Mouse (Mus musculus) neural tube, embryonic 13.5 days (tissue): ENCODE measurements around the gene Ccdc17. TPM values are rescaled to one million over a fixed set of nuclear protein-coding genes. Genes with fewer than 3 reads are reported as not detected.

Experiments used
- ATAC-seq: fragments of 200-750 bp; cut with Nextera tagmentation; 2 replicates; pipeline ENCODE4 v1.8.0; 2017; ENCODE audit warnings: low read depth, mild to moderate bottlenecking, moderate TSS enrichment, moderate library complexity
- H3K27ac ChIP-seq: fragments of 300-500 bp; sonication (generic); replicated peaks from 2 replicates; pipeline ENCODE4 v1.5.1; 2015; ENCODE audit warnings: moderate library complexity, mild to moderate bottlenecking, inconsistent platforms
- H3K27me3 ChIP-seq: fragments of 300-500 bp; sonication (generic); 2 replicates; pipeline ENCODE4 v1.6.1; 2015; ENCODE audit warnings: mild to moderate bottlenecking, inconsistent platforms
- H3K36me3 ChIP-seq: fragments of 300-500 bp; sonication (generic); 2 replicates; pipeline ENCODE4 v1.6.1; 2015; ENCODE audit warnings: mild to moderate bottlenecking, inconsistent platforms
- H3K4me1 ChIP-seq: fragments of 300-500 bp; sonication (generic); replicated peaks from 2 replicates; pipeline ENCODE4 v1.6.1; 2015; ENCODE audit warnings: inconsistent platforms
- H3K4me2 ChIP-seq: fragments of 300-500 bp; sonication (generic); 2 replicates; pipeline ENCODE4 v1.6.1; 2015; ENCODE audit warnings: inconsistent platforms, mild to moderate bottlenecking, moderate library complexity
- H3K4me3 ChIP-seq: fragments of 300-500 bp; sonication (generic); 2 replicates; pipeline ENCODE4 v1.5.1; 2015; ENCODE audit warnings: mild to moderate bottlenecking, inconsistent platforms
- H3K9ac ChIP-seq: fragments of 300-500 bp; sonication (generic); 2 replicates; pipeline ENCODE4 v1.6.1; 2015; ENCODE audit warnings: moderate library complexity, mild to moderate bottlenecking, inconsistent platforms
- H3K9me3 ChIP-seq: fragments of 300-500 bp; sonication (generic); 2 replicates; pipeline ENCODE4 v1.6.1; 2016; ENCODE audit warnings: inconsistent platforms
- WGBS: fragments of 180-500 bp; shearing (Covaris S2); methylation state at CpG from one replicate; pipeline ENCODE4 v1.1.7; 2015; 5-methylcytosine and 5-hydroxymethylcytosine counted together
- polyA plus RNA-seq: library from polyadenylated mRNA; unstranded; fragments of >200 nt; fragmentation: Nextera tagmentation; extraction: Ambion mirVana; gene quantifications from 2 replicates; pipeline ENCODE4 v1.2.1, GENCODE M21; 2015

Gene Ccdc17
- polyA plus RNA-seq: 4.3 and 4.7 TPM in 2 replicates

DNA sequence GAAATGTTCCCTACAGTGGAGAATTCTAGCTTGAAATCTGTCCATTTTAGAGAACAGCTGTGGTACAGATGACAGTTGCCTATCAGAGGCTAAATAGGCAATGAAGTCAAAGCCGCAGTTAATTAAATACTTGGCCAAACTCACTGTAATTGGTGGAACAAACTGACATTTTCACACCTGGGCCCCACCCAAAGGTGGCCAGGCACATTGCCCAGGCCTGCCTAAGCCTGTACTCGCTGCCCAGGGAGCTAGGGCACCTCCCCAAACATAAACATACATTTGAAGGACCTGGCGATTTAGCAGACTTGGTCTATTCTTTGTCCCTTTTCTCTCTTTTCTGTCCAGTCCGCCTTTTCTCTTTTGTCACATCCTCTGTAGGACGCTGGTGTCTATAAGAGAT is at the start of gene Ccdc17:
Gene Ccdc17, plus strand, starts transcription at position 276 of the 400 bp plus-strand sequence.
- ATAC-seq: no peak
- Histone ChIP-seq H3K36me3 (peaks cover 40% of the 10 kb centered on the region), H3K4me3 (peak within 1 kb of the TSS; percentile 66), H3K27me3 (no peaks in the 10 kb centered on the region), H3K9ac (peak within 1 kb of the TSS; percentile 88), H3K4me1 (peaks cover 27% of the 10 kb centered on the region), H3K9me3 (no peaks in the 10 kb centered on the region), H3K27ac (peak within 1 kb of the TSS; percentile 84), H3K4me2 (peak within 1 kb of the TSS; percentile 89)
- WGBS: 28% methylated on average over 5 of the region's 5 CpGs

DNA sequence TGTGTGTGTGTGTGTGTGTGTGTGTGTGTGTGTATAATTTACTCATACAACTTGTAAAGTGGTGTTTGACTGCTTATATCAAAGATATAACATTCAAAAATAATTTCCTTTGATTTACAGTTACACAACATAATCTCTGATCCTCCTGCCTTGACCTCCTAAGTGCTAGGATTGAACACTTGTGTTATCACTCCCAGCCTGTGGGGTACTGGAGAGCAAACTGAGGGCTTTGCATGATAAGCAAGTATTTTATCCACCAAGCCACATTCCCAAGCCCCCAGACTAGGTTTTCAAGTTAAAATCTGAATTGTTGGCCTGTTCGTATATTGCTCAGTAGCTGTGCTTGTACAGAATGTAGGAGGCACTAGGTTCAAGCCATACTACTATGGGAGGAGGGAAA is 46.0 kb upstream of the Ccdc17 start:
- H3K4me3 ChIP-seq: no peak overlapping the region
- H3K4me2 ChIP-seq: no peak overlapping the region
- H3K9me3 ChIP-seq: no peaks in the 10 kb centered on the region
- peaks cover 3% of the 10 kb centered on the region; the same call in 1 of the 2 replicates for H3K4me1 ChIP-seq
- no peaks in the 10 kb centered on the region for H3K27me3 ChIP-seq
- no peak for ATAC-seq
- 83% methylated on average over 1 of the region's 1 CpGs for WGBS
- no peak overlapping the region for H3K9ac ChIP-seq
- no peak overlapping the region for H3K27ac ChIP-seq
- H3K36me3 ChIP-seq: peaks cover 23% of the 10 kb centered on the region

GRCm38 (mm10) chr4:116553035-116553434 is 43.4 kb upstream of the Ccdc17 start:
- H3K4me3 ChIP-seq: no peak overlapping the region
- H3K4me2 ChIP-seq: no peak overlapping the region
- no peak overlapping the region for H3K9ac ChIP-seq
- no peaks in the 10 kb centered on the region for H3K27me3 ChIP-seq
- ATAC-seq: no peak
- 96% methylated on average over 3 of the region's 3 CpGs for WGBS
- no peaks in the 10 kb centered on the region for H3K9me3 ChIP-seq
- H3K36me3 ChIP-seq: peaks cover 23% of the 10 kb centered on the region
- peaks cover 10% of the 10 kb centered on the region for H3K4me1 ChIP-seq
- no peak overlapping the region for H3K27ac ChIP-seq

GRCm38 (mm10) chr4:116555413-116556300 is 40.8 kb upstream of the Ccdc17 start, which contains the start of gene Tmem69:
Gene Tmem69, minus strand, starts transcription at chr4:116555936.
- Histone ChIP-seq H3K9ac (peak within 1 kb of the TSS; percentile 74), H3K9me3 (no peaks in the 10 kb centered on the region), H3K4me1 (peaks cover 34% of the 10 kb centered on the region), H3K27me3 (no peaks in the 10 kb centered on the region), H3K36me3 (peaks cover 23% of the 10 kb centered on the region), H3K4me3 (peak within 1 kb of the TSS; percentile 70), H3K4me2 (peak within 1 kb of the TSS; percentile 66), H3K27ac (peak within 1 kb of the TSS; percentile 90)
- WGBS: 3% methylated on average over 23 of the region's 23 CpGs
- ATAC-seq: no peak

GRCm38 (mm10) chr4:116556561-116557305 is 39.7 kb upstream of the Ccdc17 start:
- H3K9me3 ChIP-seq: no peaks in the 10 kb centered on the region
- ATAC-seq: peak; percentile 99
- under 1% methylated on average over 28 of the region's 28 CpGs for WGBS
- H3K27ac ChIP-seq: peak overlapping the region; percentile 90
- H3K4me2 ChIP-seq: peak overlapping the region; percentile 66
- no peaks in the 10 kb centered on the region for H3K27me3 ChIP-seq
- H3K4me3 ChIP-seq: peak overlapping the region; percentile 70
- peaks cover 20% of the 10 kb centered on the region for H3K36me3 ChIP-seq
- H3K4me1 ChIP-seq: peaks cover 34% of the 10 kb centered on the region
- H3K9ac ChIP-seq: peak overlapping the region; percentile 74

GRCm38 (mm10) chr4:116557306-116558121 is 38.9 kb upstream of the Ccdc17 start, which contains the start of gene Gpbp1l1:
Gene Gpbp1l1, plus strand, starts transcription at chr4:116557658.
- Histone ChIP-seq H3K4me3 (peak within 1 kb of the TSS; percentile 70), H3K36me3 (peaks cover 17% of the 10 kb centered on the region), H3K4me2 (peak within 1 kb of the TSS; percentile 66), H3K9ac (peak within 1 kb of the TSS; percentile 83), H3K4me1 (peaks cover 34% of the 10 kb centered on the region), H3K27me3 (no peaks in the 10 kb centered on the region), H3K27ac (peak within 1 kb of the TSS; percentile 90), H3K9me3 (no peaks in the 10 kb centered on the region)
- WGBS: under 1% methylated on average over 78 of the region's 78 CpGs
- ATAC-seq: peak; percentile 98

GRCm38 (mm10) chr4:116558151-116558882 is 38.1 kb upstream of the Ccdc17 start:
- no peak for ATAC-seq
- Histone ChIP-seq H3K9me3 (no peaks in the 10 kb centered on the region), H3K4me2 (peak overlapping the region; percentile 66), H3K9ac (peak overlapping the region; percentile 83), H3K36me3 (peaks cover 10% of the 10 kb centered on the region), H3K4me3 (peak overlapping the region; percentile 70), H3K27me3 (no peaks in the 10 kb centered on the region), H3K4me1 (peaks cover 34% of the 10 kb centered on the region), H3K27ac (no peak overlapping the region)
- 7% methylated on average over 15 of the region's 15 CpGs for WGBS

DNA sequence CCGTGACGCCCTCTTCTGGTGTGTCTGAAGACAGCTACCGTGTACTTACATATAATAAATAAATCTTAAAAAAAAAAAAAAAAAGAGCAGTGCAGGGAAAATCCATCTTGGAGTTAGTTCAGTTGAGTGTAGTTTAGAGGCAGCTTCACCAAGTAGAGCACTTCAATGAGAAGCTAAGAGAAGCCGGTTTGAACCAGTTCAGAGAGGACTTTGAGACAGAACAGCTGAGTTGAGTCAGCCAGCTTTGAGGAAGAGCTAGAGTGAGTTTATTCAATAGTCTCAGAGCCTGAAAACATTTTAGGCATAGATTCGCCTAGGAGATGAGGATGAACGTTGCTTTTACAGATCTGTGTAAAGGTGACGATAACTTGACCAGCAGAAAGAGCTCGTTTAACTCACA is 661 bp upstream of the Ccdc17 start:
- Histone ChIP-seq H3K9me3 (no peaks in the 10 kb centered on the region), H3K27me3 (no peaks in the 10 kb centered on the region), H3K4me3 (no peak overlapping the region), H3K9ac (no peak overlapping the region), H3K36me3 (peaks cover 40% of the 10 kb centered on the region), H3K4me2 (peak overlapping the region; percentile 89; the same call in 1 of the 2 replicates), H3K4me1 (peaks cover 27% of the 10 kb centered on the region), H3K27ac (no peak overlapping the region)
- WGBS: 84% methylated on average over 8 of the region's 8 CpGs
- ATAC-seq: no peak

DNA sequence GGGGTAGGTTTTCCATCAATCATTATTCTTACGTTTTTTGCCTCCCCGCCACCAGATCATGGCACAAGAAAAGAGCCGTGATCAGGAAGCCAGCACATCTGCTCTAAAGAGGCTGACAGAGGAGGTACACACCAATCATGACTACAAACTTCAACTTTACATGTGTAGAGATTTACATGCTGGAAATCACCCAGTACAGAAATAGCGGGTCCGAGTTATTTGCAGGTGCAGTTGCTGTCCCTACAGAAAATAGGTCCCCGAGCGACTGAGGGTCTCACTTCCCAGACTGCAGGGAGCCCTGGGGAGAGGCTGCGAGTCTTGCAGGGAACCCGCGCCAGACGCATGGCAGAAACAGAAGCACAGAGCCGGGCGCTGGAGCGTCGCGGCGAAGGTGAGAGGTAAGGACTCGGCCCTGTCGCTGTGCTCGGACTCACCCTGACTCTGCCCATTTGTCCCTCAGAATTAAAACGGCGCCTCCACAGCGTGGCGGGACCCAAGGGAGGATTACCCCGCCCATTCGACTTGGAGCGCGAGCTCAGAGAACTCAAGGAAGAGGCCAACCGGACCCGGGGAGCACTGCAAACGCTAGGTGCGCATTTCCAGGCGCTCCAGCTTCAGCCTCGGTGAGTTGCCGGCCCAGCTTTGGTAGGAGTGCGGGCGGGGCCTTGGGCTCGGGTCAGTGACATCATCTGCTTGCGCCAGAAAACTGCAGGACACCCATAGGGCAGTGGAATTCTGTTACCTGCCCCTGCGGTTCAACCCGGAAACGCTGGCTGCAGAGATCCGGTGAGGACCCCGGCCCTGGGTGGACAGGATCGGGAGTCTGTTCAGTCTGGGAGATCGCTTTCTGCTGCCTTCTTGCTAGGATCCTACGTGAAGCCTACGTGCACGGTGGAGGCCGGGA is 776 bp downstream of the Ccdc17 start:
- peak; percentile 94 for ATAC-seq
- Histone ChIP-seq H3K9me3 (no peaks in the 10 kb centered on the region), H3K9ac (peak overlapping the region; percentile 88), H3K4me3 (peak overlapping the region; percentile 66), H3K27me3 (no peaks in the 10 kb centered on the region), H3K36me3 (peaks cover 40% of the 10 kb centered on the region), H3K27ac (peak overlapping the region; percentile 84), H3K4me1 (peaks cover 27% of the 10 kb centered on the region), H3K4me2 (peak overlapping the region; percentile 89)
- WGBS: under 1% methylated on average over 50 of the region's 50 CpGs

GRCm38 (mm10) chr4:116612621-116613020 is 16.2 kb downstream of the Ccdc17 start:
- Histone ChIP-seq H3K4me3 (no peak overlapping the region), H3K9ac (no peak overlapping the region), H3K4me2 (no peak overlapping the region), H3K36me3 (peaks cover 74% of the 10 kb centered on the region), H3K27ac (no peak overlapping the region), H3K9me3 (no peaks in the 10 kb centered on the region), H3K4me1 (no peaks in the 10 kb centered on the region), H3K27me3 (no peaks in the 10 kb centered on the region)
- ATAC-seq: no peak
- WGBS: 97% methylated on average over 2 of the region's 2 CpGs
